Mouse (Mus musculus) hindbrain, embryonic 11.5 days (tissue): ENCODE data around the gene Jag1. TPM values are rescaled to one million over a fixed set of nuclear protein-coding genes. Genes with fewer than 3 reads are reported as not detected.

Source experiments
- ATAC-seq: fragments of 200-750 bp; cut with Nextera tagmentation; 2 replicates; pipeline ENCODE4 v1.8.0; 2017; ENCODE audit warnings: mild to moderate bottlenecking, moderate TSS enrichment, moderate library complexity; ENCODE audit not compliant: low FRiP score
- DNase-seq: peaks from one replicate; pipeline ENCODE4 v3.0.0-alpha.2; 2015; ENCODE audit warnings: low spot score
- H3K27ac ChIP-seq: fragments of 300-500 bp; sonication (generic); 2 replicates; pipeline ENCODE4 v1.5.1; 2014; ENCODE audit warnings: mild to moderate bottlenecking, low read depth, low read length
- H3K27me3 ChIP-seq: fragments of 300-500 bp; sonication (generic); 2 replicates; pipeline ENCODE4 v1.6.1; 2014; ENCODE audit warnings: mild to moderate bottlenecking, low read length, moderate library complexity, mixed read lengths; ENCODE audit not compliant: control insufficient read depth, insufficient read depth
- H3K36me3 ChIP-seq: fragments of 300-500 bp; sonication (generic); 2 replicates; pipeline ENCODE4 v1.6.1; 2014; ENCODE audit warnings: mild to moderate bottlenecking, low read length, moderate library complexity, mixed read lengths; ENCODE audit not compliant: control insufficient read depth, insufficient read depth
- H3K4me1 ChIP-seq: fragments of 300-500 bp; sonication (generic); replicated peaks from 2 replicates; pipeline ENCODE4 v1.6.1; 2014; ENCODE audit warnings: low read length, mixed read lengths; ENCODE audit not compliant: control insufficient read depth, insufficient read depth
- H3K4me2 ChIP-seq: fragments of 300-500 bp; sonication (generic); replicated peaks from 2 replicates; pipeline ENCODE4 v1.6.1; 2014; ENCODE audit warnings: mild to moderate bottlenecking, low read depth, low read length
- H3K4me3 ChIP-seq: fragments of 300-500 bp; sonication (generic); 2 replicates; pipeline ENCODE4 v1.5.1; 2014; ENCODE audit warnings: low read depth, low read length
- H3K9ac ChIP-seq: fragments of 300-500 bp; sonication (generic); 2 replicates; pipeline ENCODE4 v1.6.1; 2014; ENCODE audit warnings: low read depth, low read length
- H3K9me3 ChIP-seq: fragments of 300-500 bp; sonication (generic); 2 replicates; pipeline ENCODE4 v1.6.1; 2016; ENCODE audit warnings: low read length; ENCODE audit not compliant: control insufficient read depth
- WGBS: fragments of 180-500 bp; shearing (Covaris S2); extraction: QIAGEN DNeasy Blood & Tissue Kit; methylation state at CpG from one replicate; pipeline ENCODE4 v1.1.7; 2014; 5-methylcytosine and 5-hydroxymethylcytosine counted together
- polyA plus RNA-seq: library from polyadenylated mRNA; unstranded; fragments of >200 nt; fragmentation: Nextera tagmentation; extraction: Ambion mirVana; gene quantifications from 2 replicates; pipeline ENCODE4 v1.2.1, GENCODE M21; 2014

The Jag1 gene
- polyA plus RNA-seq, 1 experiment from 2014 or later: 22.1 TPM

GRCm38 (mm10) chr2:137080468-137080867 is 36.0 kb downstream of the Jag1 start:
- no peak overlapping the region for H3K4me3 ChIP-seq
- 0 out of 2 replicates have a peak, but pooled peaks cover 8% of the 10 kb centered on the region for H3K36me3 ChIP-seq
- H3K27ac ChIP-seq: no peak overlapping the region
- H3K9ac ChIP-seq: no peak overlapping the region
- ATAC-seq (0 out of 2 replicates have a peak, but pooled peaks have one; percentile 13), DNase-seq (no peak)
- H3K4me1 ChIP-seq: no peaks in the 10 kb centered on the region; the same call in 1 of the 2 replicates
- WGBS: 76% methylated on average over 6 of the region's 6 CpGs
- no peaks in the 10 kb centered on the region for H3K9me3 ChIP-seq
- H3K4me2 ChIP-seq: no peak overlapping the region
- no peaks in the 10 kb centered on the region; the same call in 1 of the 2 replicates for H3K27me3 ChIP-seq

DNA sequence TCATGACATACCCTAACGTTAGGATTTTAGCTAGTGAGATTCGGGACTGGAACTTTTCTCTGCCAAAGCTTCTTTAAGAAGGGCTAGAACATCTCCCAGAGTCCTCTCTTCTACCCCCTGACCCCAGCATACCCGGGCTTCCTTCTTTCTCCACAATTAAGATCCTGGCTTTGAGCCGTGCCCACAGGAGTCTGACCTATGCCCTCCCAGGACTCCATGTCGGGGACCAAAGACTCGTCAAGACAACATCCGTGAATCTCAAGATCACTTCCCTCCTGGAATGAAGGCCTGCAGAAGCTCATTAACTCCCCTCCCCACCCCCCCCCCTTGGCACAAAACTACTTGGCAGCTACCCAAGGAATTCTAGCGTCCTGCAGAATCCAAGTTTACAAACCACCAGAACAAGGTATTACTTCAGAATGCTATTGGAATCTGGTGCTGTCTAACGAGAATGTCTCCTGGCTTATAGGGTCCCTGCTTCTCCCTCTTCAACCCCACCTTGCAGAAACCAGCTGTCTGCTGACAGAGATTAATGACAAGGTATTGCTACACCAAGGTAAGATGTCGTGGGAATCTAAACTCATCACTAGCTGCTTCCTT is 36.6 kb downstream of the Jag1 start:
- no peak for DNase-seq
- no peak overlapping the region for H3K9ac ChIP-seq
- no peaks in the 10 kb centered on the region; the same call in 1 of the 2 replicates for H3K27me3 ChIP-seq
- WGBS: 24% methylated on average over 10 of the region's 10 CpGs
- no peak overlapping the region for H3K27ac ChIP-seq
- no peaks in the 10 kb centered on the region for H3K9me3 ChIP-seq
- H3K4me3 ChIP-seq: no peak overlapping the region
- 0 out of 2 replicates have a peak, but pooled peaks have one; percentile 26 for ATAC-seq
- H3K4me1 ChIP-seq: no peaks in the 10 kb centered on the region; the same call in 1 of the 2 replicates
- H3K36me3 ChIP-seq: 0 out of 2 replicates have a peak, but pooled peaks cover 8% of the 10 kb centered on the region
- no peak overlapping the region for H3K4me2 ChIP-seq

DNA sequence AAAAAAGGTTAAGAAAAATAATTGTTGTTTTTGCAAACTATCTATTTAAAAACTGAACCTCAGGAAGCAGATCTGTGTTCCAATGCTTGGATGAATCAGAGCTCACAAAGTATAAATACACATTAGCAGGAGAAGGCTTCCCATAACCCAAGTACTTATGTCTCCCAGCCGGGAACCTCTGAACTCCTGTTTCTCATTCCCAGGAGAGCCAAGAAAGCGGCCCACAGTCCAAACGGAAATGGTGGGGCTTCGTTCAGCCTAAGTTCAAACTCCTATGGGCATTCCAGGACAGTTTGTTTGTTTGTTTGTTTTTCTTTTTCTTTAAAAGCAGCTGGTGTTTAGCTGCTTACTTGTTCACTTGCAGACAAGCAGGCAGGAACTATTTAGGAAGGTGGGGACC is 37.7 kb downstream of the Jag1 start:
- Histone ChIP-seq H3K36me3 (0 out of 2 replicates have a peak, but pooled peaks cover 4% of the 10 kb centered on the region), H3K27ac (no peak overlapping the region), H3K4me3 (no peak overlapping the region), H3K9ac (no peak overlapping the region), H3K4me1 (peaks cover 1% of the 10 kb centered on the region; the same call in 1 of the 2 replicates), H3K27me3 (no peaks in the 10 kb centered on the region; the same call in 1 of the 2 replicates), H3K4me2 (no peak overlapping the region), H3K9me3 (no peaks in the 10 kb centered on the region)
- no peak for ATAC-seq
- DNase-seq: no peak
- whole genome bisulfite sequencing: 62% methylated on average over 4 of the region's 4 CpGs

DNA sequence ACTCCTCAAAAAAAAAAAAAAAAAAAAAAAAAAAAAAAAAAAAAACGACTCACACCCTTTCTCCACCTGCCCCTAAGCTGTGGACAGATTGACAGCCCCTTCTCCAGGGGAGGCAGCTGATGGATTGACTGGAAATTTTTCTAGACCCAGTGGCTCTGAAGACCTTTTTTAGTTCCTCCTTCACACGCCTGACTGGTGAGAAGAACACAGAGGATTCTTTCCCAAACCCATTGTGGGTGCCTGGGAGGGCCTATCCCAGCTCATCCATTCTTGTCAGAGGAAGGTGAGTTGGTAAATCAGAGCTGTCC is 42.2 kb downstream of the Jag1 start:
- DNase-seq: no peak
- H3K36me3 ChIP-seq: no peaks in the 10 kb centered on the region
- H3K4me2 ChIP-seq: no peak overlapping the region
- H3K9me3 ChIP-seq: no peaks in the 10 kb centered on the region
- peaks cover 3% of the 10 kb centered on the region; the same call in 1 of the 2 replicates for H3K4me1 ChIP-seq
- WGBS: 8% methylated on average over 2 of the region's 2 CpGs
- H3K9ac ChIP-seq: no peak overlapping the region
- H3K27me3 ChIP-seq: no peaks in the 10 kb centered on the region; the same call in 1 of the 2 replicates
- no peak; the same call in 1 of the 2 replicates for ATAC-seq
- peak overlapping the region; percentile 37; the same call in 1 of the 2 replicates for H3K27ac ChIP-seq
- no peak overlapping the region for H3K4me3 ChIP-seq

DNA sequence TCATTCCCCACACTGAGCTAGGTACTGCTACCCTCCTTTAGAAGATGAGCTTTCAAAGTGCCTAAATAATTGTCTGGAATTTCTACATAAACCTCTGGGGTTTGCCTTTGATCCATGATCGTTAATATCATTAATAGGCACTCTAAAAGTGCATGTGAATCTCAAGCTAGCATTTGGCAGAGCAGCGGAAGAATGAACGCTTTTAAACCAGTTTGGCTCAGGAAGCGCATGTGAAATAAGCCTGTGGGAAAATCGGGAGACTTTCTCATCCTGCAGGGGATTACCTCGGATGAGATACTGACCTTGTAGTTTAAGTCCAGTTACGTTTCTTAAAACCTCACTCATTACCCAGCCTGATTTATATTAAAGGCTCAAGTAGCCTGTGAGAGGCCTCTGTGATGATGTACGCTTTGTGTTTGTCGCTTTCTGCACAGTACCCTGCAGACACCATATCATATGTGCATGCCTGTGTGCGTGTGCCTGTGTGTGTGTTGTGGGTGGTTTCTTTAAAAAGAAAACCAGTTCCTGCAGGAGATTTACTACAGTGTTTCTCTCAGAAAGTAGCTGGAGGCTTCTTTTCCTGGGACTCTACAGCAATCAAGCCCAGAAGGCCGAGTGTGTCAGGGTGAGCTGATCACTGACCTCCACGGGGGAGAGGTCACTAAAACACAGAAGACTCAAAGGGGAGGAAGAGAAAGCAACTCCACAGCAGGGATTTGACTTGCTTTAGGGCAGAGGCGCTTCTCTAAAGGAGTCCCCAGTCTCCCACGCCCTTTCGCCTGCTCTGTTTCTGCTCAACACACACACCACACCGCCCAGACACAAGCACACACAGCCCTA is 42.8 kb downstream of the Jag1 start:
- Histone ChIP-seq H3K4me2 (no peak overlapping the region), H3K36me3 (no peaks in the 10 kb centered on the region), H3K27me3 (no peaks in the 10 kb centered on the region; the same call in 1 of the 2 replicates), H3K9ac (no peak overlapping the region), H3K9me3 (no peaks in the 10 kb centered on the region), H3K4me3 (no peak overlapping the region), H3K4me1 (peaks cover 3% of the 10 kb centered on the region; the same call in 1 of the 2 replicates), H3K27ac (peak overlapping the region; percentile 37; the same call in 1 of the 2 replicates)
- 25% methylated on average over 16 of the region's 16 CpGs for WGBS
- peak; percentile 66 for ATAC-seq
- DNase-seq: no peak

DNA sequence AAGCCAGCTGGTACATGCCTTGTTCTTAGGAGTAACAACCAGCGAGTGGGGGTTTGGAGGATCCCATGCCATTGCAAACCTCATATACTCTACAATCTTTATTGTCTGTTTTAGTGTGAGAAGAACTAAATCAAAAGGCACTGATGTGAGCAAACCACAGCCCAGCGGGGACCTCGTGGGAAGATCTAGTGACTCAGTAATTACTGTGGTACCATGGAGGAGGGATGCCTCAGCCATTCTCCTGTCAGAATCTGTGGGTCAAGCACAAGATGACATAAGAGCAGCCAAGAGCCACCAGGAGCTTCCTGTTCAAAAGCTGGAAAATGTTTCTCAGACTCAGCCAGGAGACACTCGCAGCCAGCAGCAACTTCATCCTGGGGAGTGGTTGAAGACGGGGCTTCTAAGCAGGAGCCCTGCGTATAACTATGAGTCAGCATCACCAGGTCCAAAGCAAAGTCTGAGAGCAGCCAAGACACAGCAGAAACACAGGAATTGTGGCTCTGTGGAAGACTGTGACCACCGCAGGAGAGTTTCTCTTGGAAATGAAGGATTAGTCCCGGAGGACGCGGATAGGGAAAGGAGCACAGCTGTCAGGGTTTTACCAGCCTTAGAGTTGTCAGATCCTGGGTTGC is 48.8 kb downstream of the Jag1 start:
- no peak overlapping the region for H3K9ac ChIP-seq
- H3K4me1 ChIP-seq: no peaks in the 10 kb centered on the region
- 82% methylated on average over 10 of the region's 10 CpGs for WGBS

DNA sequence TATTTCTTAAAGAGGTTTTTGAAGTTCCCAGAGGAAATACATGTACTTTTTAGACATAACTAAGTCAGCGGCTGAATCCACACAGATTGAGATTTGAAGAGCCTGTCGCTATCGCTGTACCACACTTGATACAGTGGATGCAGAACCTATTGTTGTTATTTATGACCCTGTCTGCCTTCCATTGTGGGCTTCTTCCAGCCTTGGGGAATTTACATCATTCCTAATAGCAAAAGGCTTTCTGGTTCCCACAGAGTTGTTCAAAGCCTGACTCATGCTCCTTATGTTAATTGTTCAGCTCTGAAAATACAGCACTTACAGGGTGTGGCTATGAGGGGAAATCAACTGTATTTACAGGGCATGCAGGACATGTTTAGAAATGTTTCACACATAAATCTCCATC is 51.9 kb downstream of the Jag1 start:
- no peak overlapping the region for H3K4me3 ChIP-seq
- H3K4me2 ChIP-seq: no peak overlapping the region
- H3K9me3 ChIP-seq: no peaks in the 10 kb centered on the region
- DNase-seq: no peak
- H3K27me3 ChIP-seq: no peaks in the 10 kb centered on the region
- WGBS: 31% methylated on average over 3 of the region's 3 CpGs
- no peaks in the 10 kb centered on the region for H3K36me3 ChIP-seq
- no peaks in the 10 kb centered on the region for H3K4me1 ChIP-seq
- no peak overlapping the region for H3K27ac ChIP-seq
- peak; percentile 67 for ATAC-seq
- no peak overlapping the region for H3K9ac ChIP-seq

More for the DNA sequence above, 48.8 kb downstream of the Jag1 start:
- Histone ChIP-seq H3K36me3 (no peaks in the 10 kb centered on the region), H3K4me3 (no peak overlapping the region), H3K9me3 (no peaks in the 10 kb centered on the region), H3K4me2 (no peak overlapping the region), H3K27me3 (no peaks in the 10 kb centered on the region), H3K27ac (no peak overlapping the region)
- DNase-seq (no peak), ATAC-seq (no peak)

- H3K9me3 ChIP-seq: no peaks in the 10 kb centered on the region
- H3K4me3 ChIP-seq: no peak overlapping the region
- ATAC-seq (peak; percentile 49; the same call in 1 of the 2 replicates), DNase-seq (no peak)
- no peak overlapping the region for H3K4me2 ChIP-seq
- H3K27ac ChIP-seq: no peak overlapping the region
- H3K27me3 ChIP-seq: no peaks in the 10 kb centered on the region
- no peak overlapping the region for H3K9ac ChIP-seq
- no peaks in the 10 kb centered on the region for H3K36me3 ChIP-seq
- H3K4me1 ChIP-seq: no peaks in the 10 kb centered on the region
- WGBS: 53% methylated on average over 1 of the region's 1 CpGs
Measured at GRCm38 (mm10) chr2:137063829-137064228, 52.6 kb downstream of the Jag1 start.
